Mouse (Mus musculus) liver, adult 2 months (tissue): ENCODE measurements around the gene Rsf1. TPM values are rescaled to one million over a fixed set of nuclear protein-coding genes. Genes with fewer than 3 reads are reported as not detected.

Experiments
- DNase-seq: peaks from one replicate; pipeline ENCODE4 v3.0.0-alpha.2; 2011; ENCODE audit warnings: low read depth, low spot score; ENCODE audit errors: extremely low read depth
- H3K27ac ChIP-seq: fragments of 200-500 bp; replicated peaks from 2 replicates; pipeline ENCODE4 v1.5.1; 2012; ENCODE audit warnings: low read depth, mild to moderate bottlenecking, control low read depth, inconsistent platforms, low read length; ENCODE audit not compliant: insufficient read depth
- H3K27me3 ChIP-seq: fragments of 200-500 bp; 2 replicates; pipeline ENCODE4 v1.6.1; 2012; ENCODE audit warnings: mild to moderate bottlenecking, moderate library complexity, low read length, inconsistent platforms; ENCODE audit not compliant: control insufficient read depth, insufficient read depth
- H3K36me3 ChIP-seq: fragments of 200-500 bp; 2 replicates; pipeline ENCODE4 v1.6.1; 2012; ENCODE audit warnings: low read length, inconsistent platforms; ENCODE audit not compliant: control insufficient read depth, insufficient read depth
- H3K4me1 ChIP-seq: fragments of 200-500 bp; 2 replicates; pipeline ENCODE4 v1.6.1; 2011; ENCODE audit warnings: low read length; ENCODE audit not compliant: control insufficient read depth, insufficient read depth
- H3K4me3 ChIP-seq: fragments of 200-500 bp; 2 replicates; pipeline ENCODE4 v1.5.1; 2011; ENCODE audit warnings: low read depth, mild to moderate bottlenecking, control low read depth, low read length, moderate library complexity; ENCODE audit not compliant: insufficient read depth
- H3K79me2 ChIP-seq: fragments of 200-500 bp; 2 replicates; pipeline ENCODE4 v1.6.1; 2012; ENCODE audit warnings: inconsistent platforms, mild to moderate bottlenecking, low read length, moderate library complexity; ENCODE audit not compliant: control insufficient read depth, insufficient read depth
- H3K9ac ChIP-seq: fragments of 200-500 bp; 2 replicates; pipeline ENCODE4 v1.6.1; 2012; ENCODE audit warnings: low read depth, mild to moderate bottlenecking, control low read depth, inconsistent platforms, low read length
- CTCF ChIP-seq: fragments of 200-500 bp; IDR thresholded peaks from 2 replicates; pipeline ENCODE4 v1.5.1; 2011; ENCODE audit warnings: low read depth, low read length, control low read depth
- POLR2A ChIP-seq: fragments of 200-500 bp; IDR thresholded peaks from 2 replicates; pipeline ENCODE4 v1.6.1; 2011; ENCODE audit warnings: low read length, control low read depth; ENCODE audit not compliant: insufficient read depth; ENCODE audit errors: extremely low read depth
- WGBS: fragments of 180-500 bp; shearing (Covaris S2); methylation state at CpG from one replicate; pipeline ENCODE4 v1.1.7; 2018; 5-methylcytosine and 5-hydroxymethylcytosine counted together
- polyA plus RNA-seq: library from polyadenylated mRNA; depleted of rRNA; stranded (reverse); fragments of >200 nt; gene quantifications from 2 replicates; pipeline ENCODE4 v1.2.3, GENCODE M21; 2012
- total RNA-seq: library from RNA; depleted of rRNA; stranded (reverse); fragments of >200 nt; gene quantifications from 2 replicates; pipeline ENCODE4 v1.2.3, GENCODE M21; 2014

Gene Rsf1
- total and polyA plus RNA-seq, 2 experiments, result 1.2 to 8.0 TPM

- no peak overlapping the region for H3K4me3 ChIP-seq
- H3K4me1 ChIP-seq, result 0 out of 2 replicates have a peak, but pooled peaks cover 3% of the 10 kb centered on the region
- TF ChIP-seq CTCF (no peak), POLR2A (no peak)
- H3K27me3 ChIP-seq, result no peaks in the 10 kb centered on the region
- WGBS, result 90% methylated on average over 5 of the region's 5 CpGs
- H3K36me3 ChIP-seq, result peaks cover 20% of the 10 kb centered on the region
- no peaks in the 10 kb centered on the region for H3K79me2 ChIP-seq
- DNase-seq, result no peak
- H3K27ac ChIP-seq, result no peak overlapping the region
- no peak overlapping the region for H3K9ac ChIP-seq
Observed at GRCm38 (mm10) chr7:97719078-97719477, 139.4 kb downstream of the Rsf1 start.

GRCm38 (mm10) chr7:97720109-97720508 is 140.4 kb downstream of the Rsf1 start:
- H3K79me2 ChIP-seq, result no peaks in the 10 kb centered on the region
- H3K36me3 ChIP-seq, result peaks cover 14% of the 10 kb centered on the region; the same call in 1 of the 2 replicates

GRCm38 (mm10) chr7:97722278-97722918 is 142.7 kb downstream of the Rsf1 start:
- Histone ChIP-seq H3K9ac (no peak overlapping the region), H3K27ac (no peak overlapping the region), H3K4me1 (no peaks in the 10 kb centered on the region), H3K4me3 (no peak overlapping the region), H3K36me3 (peaks cover 19% of the 10 kb centered on the region; the same call in 1 of the 2 replicates), H3K27me3 (no peaks in the 10 kb centered on the region), H3K79me2 (no peaks in the 10 kb centered on the region)
- TF ChIP-seq POLR2A (no peak), CTCF (no peak)
- 93% methylated on average over 7 of the region's 7 CpGs for WGBS
- DNase-seq, result no peak

More at GRCm38 (mm10) chr7:97720109-97720508, 140.4 kb downstream of the Rsf1 start:
- H3K27ac ChIP-seq, result no peak overlapping the region
- no peaks in the 10 kb centered on the region for H3K27me3 ChIP-seq
- TF ChIP-seq POLR2A (no peak), CTCF (no peak)
- no peak for DNase-seq
- H3K4me3 ChIP-seq, result no peak overlapping the region
- WGBS, result 87% methylated on average over 5 of the region's 5 CpGs
- H3K4me1 ChIP-seq, result 0 out of 2 replicates have a peak, but pooled peaks cover 3% of the 10 kb centered on the region
- H3K9ac ChIP-seq, result no peak overlapping the region

- Histone ChIP-seq H3K79me2 (no peaks in the 10 kb centered on the region), H3K27me3 (no peaks in the 10 kb centered on the region), H3K4me3 (no peak overlapping the region), H3K4me1 (no peaks in the 10 kb centered on the region), H3K36me3 (peaks cover 15% of the 10 kb centered on the region; the same call in 1 of the 2 replicates), H3K27ac (no peak overlapping the region), H3K9ac (no peak overlapping the region)
- DNase-seq, result no peak
- TF ChIP-seq POLR2A (no peak), CTCF (no peak)
- 90% methylated on average over 11 of the region's 11 CpGs for WGBS
Observed at GRCm38 (mm10) chr7:97723646-97724538, 144.2 kb downstream of the Rsf1 start.

GRCm38 (mm10) chr7:97725401-97725800 is 145.7 kb downstream of the Rsf1 start:
- WGBS, result 98% methylated on average over 6 of the region's 6 CpGs
- Histone ChIP-seq H3K4me3 (no peak overlapping the region), H3K27me3 (no peaks in the 10 kb centered on the region), H3K36me3 (peaks cover 15% of the 10 kb centered on the region; the same call in 1 of the 2 replicates), H3K9ac (no peak overlapping the region), H3K79me2 (peaks cover 6% of the 10 kb centered on the region; the same call in 1 of the 2 replicates), H3K27ac (no peak overlapping the region), H3K4me1 (peaks cover 3% of the 10 kb centered on the region; the same call in 1 of the 2 replicates)
- no peak for DNase-seq
- no peak for TF ChIP-seq CTCF
- TF ChIP-seq POLR2A, result no peak
